Mouse (Mus musculus) c-Kit-positive CD71-positive TER-119-negative erythroid progenitor cells, embryonic 14.5 days (primary cell): ENCODE data around the gene Gck.

ENCODE experiments used
- DNase-seq: peaks from one replicate; pipeline ENCODE4 v3.0.0-alpha.2; 2013; ENCODE audit warnings: low read depth

The Gck gene

GRCm38 (mm10) chr11:5949586-5950352 lies at the start of gene Gck:
Gene Gck, minus strand, starts transcription at chr11:5950081.
- no peak for DNase-seq

- DNase-seq = no peak
These were observed 48.6 kb upstream of the Gck start for GRCm38 (mm10) chr11:5998472-5998871.

GRCm38 (mm10) chr11:5995989-5996388 lies 46.1 kb upstream of the Gck start:
- DNase-seq = peak; percentile 53

- DNase-seq = no peak
These were observed 45.0 kb upstream of the Gck start for GRCm38 (mm10) chr11:5994880-5995279.

- DNase-seq = no peak
These were observed 44.3 kb upstream of the Gck start for GRCm38 (mm10) chr11:5994212-5994611.

- DNase-seq = peak; percentile 38
These were observed 41.0 kb upstream of the Gck start for GRCm38 (mm10) chr11:5990910-5991309.

- no peak for DNase-seq
These were observed 40.2 kb upstream of the Gck start for GRCm38 (mm10) chr11:5989954-5990593.

- DNase-seq = no peak
These were observed 38.2 kb upstream of the Gck start for GRCm38 (mm10) chr11:5988126-5988525.

- DNase-seq = no peak
These were observed 33.7 kb upstream of the Gck start for GRCm38 (mm10) chr11:5983629-5984028.

- no peak for DNase-seq
These were observed 31.4 kb upstream of the Gck start for GRCm38 (mm10) chr11:5981323-5981722.

GRCm38 (mm10) chr11:5980561-5980960 lies 30.7 kb upstream of the Gck start:
- no peak for DNase-seq

- DNase-seq = no peak
These were observed 30.2 kb upstream of the Gck start for GRCm38 (mm10) chr11:5980108-5980507.

GRCm38 (mm10) chr11:5979088-5979487 lies 29.2 kb upstream of the Gck start:
- no peak for DNase-seq

- no peak for DNase-seq
These were observed 26.2 kb upstream of the Gck start for GRCm38 (mm10) chr11:5976106-5976505.

- no peak for DNase-seq
These were observed 25.2 kb upstream of the Gck start for GRCm38 (mm10) chr11:5975068-5975467.

- no peak for DNase-seq
These were observed 24.2 kb upstream of the Gck start for GRCm38 (mm10) chr11:5974053-5974452.

GRCm38 (mm10) chr11:5973151-5973550 lies 23.3 kb upstream of the Gck start:
- DNase-seq = no peak

GRCm38 (mm10) chr11:5971202-5971601 lies 21.3 kb upstream of the Gck start:
- no peak for DNase-seq

- no peak for DNase-seq
These were observed 18.3 kb upstream of the Gck start for GRCm38 (mm10) chr11:5968223-5968622.

GRCm38 (mm10) chr11:5966751-5967150 lies 16.9 kb upstream of the Gck start:
- no peak for DNase-seq

GRCm38 (mm10) chr11:5965865-5966264 lies 16.0 kb upstream of the Gck start:
- DNase-seq = no peak

GRCm38 (mm10) chr11:5960051-5960450 lies 10.2 kb upstream of the Gck start:
- no peak for DNase-seq

- DNase-seq = peak; percentile 87
These were observed 5.8 kb upstream of the Gck start, which contains the start of gene Ykt6 for GRCm38 (mm10) chr11:5955546-5956276. Gene Ykt6, plus strand, starts transcription at chr11:5955693.
